Mouse (Mus musculus): ENCODE results near the gene Olfr1253. TPM values are rescaled to one million over a fixed set of nuclear protein-coding genes. Genes with fewer than 3 reads are reported as not detected.

Gene Olfr1253
- not detected for total RNA-seq (2021)

DNA sequence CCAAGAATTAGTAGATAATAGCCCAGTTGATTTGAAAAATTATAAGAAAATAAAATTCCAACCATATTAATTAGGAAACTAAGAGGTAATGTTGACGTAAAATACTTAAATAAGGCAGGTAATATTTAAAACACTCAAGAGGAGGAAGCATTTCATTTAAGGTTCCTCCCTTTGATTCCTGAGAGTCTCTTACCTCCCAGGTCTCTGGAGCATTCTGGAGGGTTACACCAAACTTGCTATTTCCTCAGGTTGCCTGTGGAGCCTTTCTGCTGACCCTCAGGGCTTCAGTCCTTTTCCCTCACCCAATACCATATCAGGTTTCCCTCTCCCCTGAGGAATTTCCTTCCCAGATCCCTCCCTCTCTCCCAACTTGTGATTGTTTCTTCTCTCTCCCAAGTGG lies at the start of gene Olfr1253:
TSS of gene Olfr1253 (minus strand) at position 101 of the 400 bp plus-strand sequence.
- intact Hi-C loops (cut with DNase I): no loop called here
- no peak for DNase-seq

DNA sequence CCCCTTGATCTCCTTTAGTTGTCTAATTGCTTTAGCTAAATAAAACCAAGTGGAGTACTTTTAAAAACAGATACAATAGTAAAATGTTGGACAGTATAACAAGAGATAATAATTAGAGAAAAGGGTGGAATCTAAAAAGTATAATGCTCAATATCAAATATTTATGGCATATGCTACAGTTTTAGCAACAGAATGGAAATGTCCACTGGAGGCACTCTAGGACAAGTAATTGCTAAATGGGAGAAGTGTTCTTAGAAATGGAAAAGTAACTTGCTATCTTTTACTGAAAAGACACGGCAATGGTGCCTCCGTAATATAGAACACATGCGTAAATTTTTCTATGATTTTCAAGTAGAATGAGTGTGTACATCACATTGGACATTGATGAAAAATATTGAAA lies 42.7 kb upstream of the Olfr1253 start:
- no peak for DNase-seq
- intact Hi-C loops (cut with DNase I): no loop called here

DNA sequence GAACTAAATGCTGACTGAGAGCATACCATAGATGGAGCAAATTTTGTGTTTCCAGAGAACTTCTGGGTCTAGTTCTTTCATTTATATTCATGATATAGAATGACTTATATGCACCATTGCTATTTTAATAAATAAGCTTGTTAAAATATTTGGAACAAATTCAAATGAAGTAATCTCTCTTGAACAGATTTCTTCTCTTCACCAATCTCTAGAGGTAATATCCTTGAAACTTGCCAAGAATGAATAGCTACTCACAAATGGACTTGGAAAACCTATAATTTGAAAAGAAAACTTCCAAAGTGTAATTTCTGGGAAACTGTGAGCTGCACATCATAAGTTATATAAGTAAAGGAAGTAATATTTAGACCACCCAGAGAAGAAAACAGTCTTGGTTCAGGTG lies 36.6 kb upstream of the Olfr1253 start, which contains the start of gene Olfr1254:
TSS of gene Olfr1254 (minus strand) at position 101 of the 400 bp plus-strand sequence.
- intact Hi-C loops (cut with DNase I): no loop called here
- DNase-seq: no peak

DNA sequence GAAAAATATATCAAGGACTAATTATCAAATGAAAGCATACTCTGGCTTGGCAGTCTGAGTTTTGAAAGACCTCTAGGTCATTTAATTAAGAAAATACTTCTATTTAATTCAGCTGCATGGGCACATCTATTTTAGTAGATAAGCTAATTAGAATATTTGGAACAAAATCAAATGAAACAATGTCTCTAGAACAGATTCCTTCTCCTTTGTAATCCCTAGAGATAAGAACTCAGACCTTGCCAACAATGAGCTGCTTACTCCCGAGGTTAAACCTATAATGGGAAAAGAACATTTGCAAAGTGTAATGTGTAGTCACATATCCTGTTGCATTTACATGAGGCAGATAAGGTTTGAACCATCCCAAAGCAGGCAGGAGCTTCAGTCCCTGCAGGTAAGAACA lies 32.0 kb downstream of the Olfr1253 start, which contains the start of gene Olfr1252:
TSS of gene Olfr1252 (minus strand) at position 101 of the 400 bp plus-strand sequence.
- intact Hi-C loops (cut with DNase I): no loop called here

More for the DNA sequence above, 32.0 kb downstream of the Olfr1253 start, which contains the start of gene Olfr1252:
- DNase-seq: no peak

Other genes starting within 250 kb of the Olfr1253 start
- gene Olfr1243, start 225.6 kb downstream of the Olfr1253 start, total RNA-seq (2021): not detected
- not detected for gene Olfr1245, start 178.6 kb downstream of the Olfr1253 start, total RNA-seq (2021)
- not detected for gene Olfr1246, start 163.9 kb downstream of the Olfr1253 start, total RNA-seq (2021)
- under 1 TPM in 1 of 2 experiments, not detected in 1; 0.03 TPM for gene Olfr1247, start 143.0 kb downstream of the Olfr1253 start, total RNA-seq (2021)
- gene Olfr1248, start 138.8 kb downstream of the Olfr1253 start, total RNA-seq (2021): not detected
- gene Olfr1249, start 122.1 kb downstream of the Olfr1253 start, total RNA-seq (2021): not detected
- not detected for gene Olfr1250, start 95.6 kb downstream of the Olfr1253 start, total RNA-seq (2021)
- not detected for gene Olfr1251, start 85.2 kb downstream of the Olfr1253 start, total RNA-seq (2021)
- gene Olfr1252, start 32.1 kb downstream of the Olfr1253 start, total RNA-seq (2021): not detected
- not detected for gene Olfr1254, start 36.5 kb upstream of the Olfr1253 start, total RNA-seq (2021)
- not detected for gene Olfr1255, start 55.0 kb upstream of the Olfr1253 start, total RNA-seq (2021)
- not detected for gene Olfr1256, start 84.5 kb upstream of the Olfr1253 start, total RNA-seq (2021)
- gene Olfr48, start 91.1 kb upstream of the Olfr1253 start, total RNA-seq (2021): not detected
- not detected for gene Olfr1257, start 121.3 kb upstream of the Olfr1253 start, total RNA-seq (2021)
- gene Olfr1258, start 170.2 kb upstream of the Olfr1253 start, total RNA-seq (2021): not detected
- not detected for gene Olfr1259, start 191.6 kb upstream of the Olfr1253 start, total RNA-seq (2021)
- not detected for gene Olfr1260, start 217.2 kb upstream of the Olfr1253 start, total RNA-seq (2021)
- not detected for gene Olfr1261, start 234.1 kb upstream of the Olfr1253 start, total RNA-seq (2021)
- not detected for gene Olfr1262, start 243.1 kb upstream of the Olfr1253 start, total RNA-seq (2021)

All from heart, postnatal 36 days (tissue).